Mouse (Mus musculus) liver, adult 2 months (tissue): Measurements from ENCODE around the gene Usp6nl.

Experiments
- CTCF ChIP-seq: fragments of 200-500 bp; IDR thresholded peaks from 2 replicates; pipeline ENCODE4 v1.5.1; 2011; ENCODE audit warnings: low read depth, low read length, control low read depth
- POLR2A ChIP-seq: fragments of 200-500 bp; IDR thresholded peaks from 2 replicates; pipeline ENCODE4 v1.6.1; 2011; ENCODE audit warnings: low read length, control low read depth; ENCODE audit not compliant: insufficient read depth; ENCODE audit errors: extremely low read depth

DNA sequence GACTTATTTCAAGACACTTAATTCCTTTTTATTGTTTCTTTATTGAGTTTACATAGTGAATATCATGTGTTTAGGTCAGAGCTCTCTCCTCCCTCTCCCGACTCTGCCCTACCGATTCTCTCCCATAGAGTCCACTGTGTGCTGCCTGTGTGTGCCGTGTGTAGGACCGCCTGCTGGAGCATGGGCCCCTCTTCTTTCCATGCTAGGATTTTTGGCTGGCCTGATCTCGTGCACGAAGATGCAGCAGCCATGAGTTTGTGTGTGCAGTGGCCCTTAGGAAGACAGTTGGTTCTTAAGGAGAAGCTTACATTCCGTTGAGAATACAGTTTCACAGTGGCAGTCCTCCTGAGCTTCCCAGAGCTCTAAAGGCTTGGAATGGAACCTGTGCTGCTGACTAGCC lies 19.0 kb downstream of the Usp6nl start:
- TF ChIP-seq CTCF (no peak), POLR2A (no peak)
